Mouse (Mus musculus) liver, embryonic 14.5 days (tissue): ENCODE data around the gene Nup133. TPM values are rescaled to one million over a fixed set of nuclear protein-coding genes. Genes with fewer than 3 reads are reported as not detected.

ENCODE experiments used
- ATAC-seq: fragments of 200-750 bp; cut with Nextera tagmentation; 2 replicates; pipeline ENCODE4 v1.8.0; 2017; ENCODE audit warnings: moderate number of reproducible peaks, mild to moderate bottlenecking, moderate library complexity; ENCODE audit not compliant: insufficient read depth
- DNase-seq, 3 experiments: peaks; one replicate each; pipeline ENCODE4 v3.0.0-alpha.2; 2012 to 2013; ENCODE audit warnings: low read depth in 3 of 3, low spot score in 3 of 3
- H3K27ac ChIP-seq: fragments of 300-500 bp; sonication (generic); 2 replicates; pipeline ENCODE4 v1.5.1; 2014; ENCODE audit warnings: moderate library complexity, mild to moderate bottlenecking, control low read depth, inconsistent platforms
- H3K27me3 ChIP-seq: fragments of 300-500 bp; sonication (generic); 2 replicates; pipeline ENCODE4 v1.6.1; 2014; ENCODE audit warnings: mild to moderate bottlenecking, low read length, moderate library complexity; ENCODE audit not compliant: control insufficient read depth, insufficient read depth
- H3K36me3 ChIP-seq: fragments of 300-500 bp; sonication (generic); replicated peaks from 2 replicates; pipeline ENCODE4 v1.6.1; 2014; ENCODE audit warnings: low read depth; ENCODE audit not compliant: control insufficient read depth, insufficient read depth
- H3K4me1 ChIP-seq, 2 experiments: fragments of 200-500 bp in 1 of 2; fragments of 300-500 bp in 1 of 2; sonication (generic) in 1 of 2; replicated peaks; 2 replicates each; pipeline ENCODE4 v1.6.1; 2012 to 2014; ENCODE audit warnings: antibody characterized with exemption in 1 of 2, inconsistent platforms in 1 of 2, low read length in 1 of 2; ENCODE audit not compliant: control insufficient read depth in 2 of 2, insufficient read depth in 2 of 2
- H3K4me2 ChIP-seq: fragments of 300-500 bp; sonication (generic); 2 replicates; pipeline ENCODE4 v1.6.1; 2014; ENCODE audit warnings: low read depth, mild to moderate bottlenecking, control low read depth, moderate library complexity
- H3K4me3 ChIP-seq, 2 experiments: fragments of 200-500 bp in 1 of 2; fragments of 300-500 bp in 1 of 2; sonication (generic) in 1 of 2; 2 replicates each; pipeline ENCODE4 v1.5.1; 2012 to 2014; ENCODE audit warnings: low read depth in 2 of 2, low read length in 2 of 2, mild to moderate bottlenecking in 2 of 2, control low read depth in 1 of 2, inconsistent platforms in 1 of 2, moderate library complexity in 1 of 2; ENCODE audit not compliant: insufficient read depth in 1 of 2
- H3K9ac ChIP-seq: fragments of 300-500 bp; sonication (generic); replicated peaks from 2 replicates; pipeline ENCODE4 v1.6.1; 2014; ENCODE audit warnings: mild to moderate bottlenecking, control low read depth, moderate library complexity
- H3K9me3 ChIP-seq: fragments of 300-500 bp; sonication (generic); 2 replicates; pipeline ENCODE4 v1.6.1; 2016; ENCODE audit warnings: low read length, mixed read lengths; ENCODE audit not compliant: control insufficient read depth
- CTCF ChIP-seq: IDR thresholded peaks from 2 replicates; pipeline ENCODE4 v1.5.1; 2016; ENCODE audit warnings: antibody characterized with exemption, low read depth, control low read depth
- EP300 ChIP-seq: IDR thresholded peaks from 2 replicates; pipeline ENCODE4 v1.6.1; 2016; ENCODE audit warnings: antibody characterized with exemption, low read depth
- WGBS: fragments of 180-500 bp; shearing (Covaris S2); extraction: QIAGEN DNeasy Blood & Tissue Kit; methylation state at CpG from one replicate; pipeline ENCODE4 v1.1.7; 2014; ENCODE audit not compliant: insufficient replicate concordance; 5-methylcytosine and 5-hydroxymethylcytosine counted together
- polyA plus RNA-seq, 2 experiments: library from polyadenylated mRNA; depleted of rRNA in 1 of 2; stranded (reverse) in 1 of 2; unstranded in 1 of 2; fragments of >200 nt; fragmentation: Nextera tagmentation in 1 of 2; extraction: Ambion mirVana in 1 of 2; gene quantifications; 2 replicates each; pipeline versions ENCODE4 v1.2.1 to v1.2.3; 2012 to 2014

The Nup133 gene
- polyA plus RNA-seq, 2 experiments = 17.6 to 23.3 TPM

- Histone ChIP-seq H3K36me3 (peaks cover 100% of the 10 kb centered on the region), H3K9ac (no peak overlapping the region)
- WGBS = 86% methylated on average over 17 of the region's 17 CpGs
Observed at GRCm38 (mm10) chr8:123958130-123958529, 9.1 kb upstream of the Nup133 start.

GRCm38 (mm10) chr8:123954246-123954645, 5.2 kb upstream of the Nup133 start:
- 88% methylated on average over 8 of the region's 8 CpGs for WGBS

More at GRCm38 (mm10) chr8:123958130-123958529, 9.1 kb upstream of the Nup133 start:
- Histone ChIP-seq H3K9me3 (no peaks in the 10 kb centered on the region), H3K27ac (no peak overlapping the region), H3K27me3 (no peaks in the 10 kb centered on the region), H3K4me2 (no peak overlapping the region), H3K4me1 (0 out of 4 replicates have a peak, but pooled peaks cover 0 to 2% of the 10 kb centered on the region in 2 experiments), H3K4me3 (no peak overlapping the region)
- DNase-seq (no peak), ATAC-seq (no peak)
- TF ChIP-seq EP300 (no peak), CTCF (no peak)

GRCm38 (mm10) chr8:123953686-123954085, 4.6 kb upstream of the Nup133 start:
- ATAC-seq (no peak), DNase-seq (no peak)
- Histone ChIP-seq H3K9me3 (no peaks in the 10 kb centered on the region), H3K36me3 (peaks cover 82% of the 10 kb centered on the region), H3K9ac (no peak overlapping the region), H3K4me3 (no peak overlapping the region), H3K4me1 (peaks cover 0 to 5% of the 10 kb centered on the region in 2 experiments; a peak in 2 of 4 replicates), H3K27ac (no peak overlapping the region), H3K27me3 (no peaks in the 10 kb centered on the region), H3K4me2 (no peak overlapping the region)
- no peak for TF ChIP-seq EP300
- TF ChIP-seq CTCF = no peak
- WGBS = 89% methylated on average over 8 of the region's 8 CpGs

More at GRCm38 (mm10) chr8:123954246-123954645, 5.2 kb upstream of the Nup133 start:
- no peak for TF ChIP-seq CTCF
- no peak for TF ChIP-seq EP300
- Histone ChIP-seq H3K4me1 (peaks cover 0 to 5% of the 10 kb centered on the region in 2 experiments; a peak in 2 of 4 replicates), H3K9me3 (no peaks in the 10 kb centered on the region), H3K4me3 (no peak overlapping the region), H3K9ac (no peak overlapping the region), H3K36me3 (peaks cover 88% of the 10 kb centered on the region), H3K4me2 (no peak overlapping the region), H3K27me3 (no peaks in the 10 kb centered on the region), H3K27ac (no peak overlapping the region)
- no peak for ATAC-seq
- no peak for DNase-seq

- Histone ChIP-seq H3K4me2 (peak overlapping the region; percentile 68), H3K4me1 (peaks cover 3 to 9% of the 10 kb centered on the region in 2 experiments), H3K27me3 (no peaks in the 10 kb centered on the region), H3K4me3 (peak overlapping the region; percentile 89 to 95), H3K36me3 (peaks cover 62% of the 10 kb centered on the region), H3K9me3 (no peaks in the 10 kb centered on the region), H3K9ac (peak overlapping the region; percentile 88), H3K27ac (peak overlapping the region; percentile 32)
- WGBS = 37% methylated on average over 10 of the region's 10 CpGs
- peak; percentile 5; the same call in 1 of the 2 replicates for ATAC-seq
- DNase-seq = peak; percentile 62 to 70 (median 66)
- TF ChIP-seq CTCF = peak; percentile 77
- no peak for TF ChIP-seq EP300
Observed at GRCm38 (mm10) chr8:123950077-123950802, 1.2 kb upstream of the Nup133 start.

- H3K4me1 ChIP-seq = peaks cover 3 to 9% of the 10 kb centered on the region in 2 experiments
- WGBS = under 1% methylated on average over 10 of the region's 10 CpGs
- H3K36me3 ChIP-seq = peaks cover 62% of the 10 kb centered on the region
- H3K9ac ChIP-seq = peak overlapping the region; percentile 88
- TF ChIP-seq CTCF (no peak), EP300 (no peak)
- H3K4me3 ChIP-seq = peak overlapping the region; percentile 89 to 95
- no peaks in the 10 kb centered on the region for H3K9me3 ChIP-seq
- no peaks in the 10 kb centered on the region for H3K27me3 ChIP-seq
- peak overlapping the region; percentile 32 for H3K27ac ChIP-seq
- peak; percentile 61 for ATAC-seq
- peak in 1 of 3 experiments; percentile 41 for DNase-seq
- peak overlapping the region; percentile 68 for H3K4me2 ChIP-seq
Observed at GRCm38 (mm10) chr8:123949686-123949986, 571 bp upstream of the Nup133 start.
